Mouse (Mus musculus) monocyte, adult 5-6 weeks (primary cell): ENCODE results near the gene Mapk3. TPM values are rescaled to one million over a fixed set of nuclear protein-coding genes. Genes with fewer than 3 reads are reported as not detected.
"Not testable (repeated sequence)": the region's sequence is repeated elsewhere in the genome, so short reads cannot be mapped to it uniquely, and the experiment has no call there.

ENCODE experiments used
- ATAC-seq: fragments of 153-309, 156-312 bp; replicated peaks from 2 replicates; pipeline ENCODE4 v1.8.0; 2017; ENCODE audit warnings: mild to moderate bottlenecking; ENCODE audit not compliant: low TSS enrichment, insufficient number of reproducible peaks, severe bottlenecking, poor library complexity, low FRiP score
- total RNA-seq: library from RNA; stranded (forward); fragments of 200-1000, 200-491, 200-594 nt; gene quantifications from 3 replicates; pipeline ENCODE4 v1.2.3, GENCODE M21; 2017

Mapk3 gene
- total RNA-seq, 1 experiment from 2014 or later = 55.3 TPM

- ATAC-seq = not testable (repeated sequence)
Measured at GRCm38 (mm10) chr7:126779101-126779500, 19.7 kb downstream of the Mapk3 start.

- peak; percentile 59 for ATAC-seq
Measured at GRCm38 (mm10) chr7:126779983-126780970, 20.9 kb downstream of the Mapk3 start.

DNA sequence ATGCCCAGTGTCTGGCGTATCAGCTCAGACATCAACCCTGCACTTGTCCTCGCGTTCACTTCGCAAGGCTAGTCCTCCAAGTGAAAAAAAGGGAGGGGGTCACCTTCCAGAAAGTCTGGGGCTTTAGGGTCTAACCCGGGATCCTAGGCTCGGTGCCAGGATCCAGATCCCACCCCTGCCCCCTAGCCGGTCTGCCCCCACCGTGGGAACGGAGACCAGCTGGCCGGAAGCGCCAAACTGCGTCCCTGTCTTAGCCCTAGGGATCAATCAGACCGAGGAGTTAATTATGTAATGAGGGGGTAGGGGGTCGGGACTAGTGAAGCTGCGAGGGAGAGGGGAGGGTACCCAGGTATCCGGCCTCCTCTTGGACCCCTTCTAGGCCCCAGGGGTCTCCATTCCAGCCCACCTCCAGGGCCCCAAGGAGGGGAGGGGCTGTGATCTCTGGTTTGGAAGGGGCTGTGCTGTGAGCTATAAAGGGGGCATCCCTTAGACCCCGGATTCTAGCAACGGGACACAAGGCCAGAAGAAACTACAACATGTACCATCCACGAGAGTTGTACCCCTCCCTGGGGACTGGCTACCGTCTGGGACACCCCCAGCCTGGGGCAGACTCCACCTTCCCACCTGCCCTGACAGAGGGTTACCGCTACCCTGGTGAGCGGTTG, 21.7 kb downstream of the Mapk3 start, which contains the start of gene Tbx6:
Tbx6 (plus strand) TSS at position 513 of the 665 bp plus-strand sequence.
- no peak for ATAC-seq

DNA sequence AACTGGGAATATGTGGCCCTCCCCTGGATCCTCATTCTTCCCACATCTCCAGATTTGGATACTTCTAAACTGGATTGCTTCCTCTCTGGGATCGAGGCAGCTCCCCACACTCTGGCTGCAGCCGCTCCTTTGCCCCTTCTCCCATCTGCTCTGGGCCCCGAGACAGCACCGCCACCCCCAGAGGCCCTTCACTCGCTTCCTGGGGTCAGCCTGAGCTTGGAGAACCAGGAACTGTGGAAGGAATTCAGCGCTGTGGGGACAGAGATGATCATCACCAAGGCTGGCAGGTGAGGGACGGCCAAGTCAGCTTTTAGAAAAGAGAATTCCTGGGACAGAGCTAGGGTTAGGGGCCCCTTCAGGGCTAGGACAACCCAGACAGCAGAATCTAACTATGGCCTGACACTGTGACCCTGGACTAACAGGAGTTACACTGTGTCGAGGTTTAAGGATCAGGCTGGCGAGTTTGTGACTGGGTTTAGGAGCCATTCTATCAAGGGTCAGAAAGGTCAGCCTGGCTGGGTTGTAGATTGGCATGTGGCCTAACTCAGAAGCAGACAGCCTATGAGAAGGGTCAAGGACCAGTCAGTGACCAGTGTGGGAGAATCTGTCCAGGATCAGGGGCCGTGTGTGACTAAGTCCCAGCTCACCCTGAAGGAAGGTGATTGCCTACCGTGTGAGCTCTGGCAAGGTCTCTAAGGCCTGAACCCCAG, 22.4 kb downstream of the Mapk3 start:
- no peak for ATAC-seq

DNA sequence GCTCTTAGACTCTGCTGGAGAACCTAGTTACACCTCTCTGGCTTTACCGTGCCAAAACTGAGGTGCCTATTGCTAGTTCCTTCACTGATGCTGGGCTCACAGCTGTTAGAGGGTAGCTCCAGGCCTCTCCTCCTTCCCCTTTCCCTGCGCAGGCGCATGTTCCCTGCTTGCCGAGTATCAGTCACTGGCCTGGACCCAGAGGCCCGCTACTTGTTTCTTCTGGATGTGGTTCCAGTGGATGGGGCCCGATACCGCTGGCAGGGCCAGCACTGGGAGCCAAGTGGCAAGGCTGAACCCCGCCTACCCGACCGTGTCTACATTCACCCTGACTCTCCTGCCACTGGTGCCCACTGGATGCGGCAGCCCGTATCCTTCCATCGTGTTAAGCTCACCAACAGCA, 23.3 kb downstream of the Mapk3 start:
- no peak for ATAC-seq

GRCm38 (mm10) chr7:126784469-126784868, 25.1 kb downstream of the Mapk3 start:
- no peak for ATAC-seq

- ATAC-seq = no peak
Measured at GRCm38 (mm10) chr7:126785056-126785455, 25.7 kb downstream of the Mapk3 start.

- no peak for ATAC-seq
Measured at GRCm38 (mm10) chr7:126786142-126786541, 26.7 kb downstream of the Mapk3 start.

DNA sequence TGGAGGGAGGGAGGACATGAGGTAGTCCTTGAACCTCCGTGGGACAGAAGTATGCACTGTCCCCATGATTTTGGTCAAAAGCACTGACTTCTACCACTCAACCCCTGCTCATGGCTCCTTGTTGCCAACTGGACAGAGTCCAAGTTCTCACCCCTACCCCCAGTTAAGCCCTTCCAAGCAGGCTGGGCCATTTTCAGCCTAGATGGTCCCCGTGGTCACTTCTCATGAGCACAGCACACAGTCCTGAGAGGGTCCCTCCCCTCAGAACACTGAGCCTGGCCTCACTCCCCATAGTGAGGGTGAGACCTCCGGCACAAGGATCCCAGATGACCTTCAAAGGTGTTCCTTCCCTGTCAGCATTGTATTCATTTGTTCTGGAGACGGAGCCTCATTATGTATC, 29.7 kb downstream of the Mapk3 start:
- no peak for ATAC-seq

DNA sequence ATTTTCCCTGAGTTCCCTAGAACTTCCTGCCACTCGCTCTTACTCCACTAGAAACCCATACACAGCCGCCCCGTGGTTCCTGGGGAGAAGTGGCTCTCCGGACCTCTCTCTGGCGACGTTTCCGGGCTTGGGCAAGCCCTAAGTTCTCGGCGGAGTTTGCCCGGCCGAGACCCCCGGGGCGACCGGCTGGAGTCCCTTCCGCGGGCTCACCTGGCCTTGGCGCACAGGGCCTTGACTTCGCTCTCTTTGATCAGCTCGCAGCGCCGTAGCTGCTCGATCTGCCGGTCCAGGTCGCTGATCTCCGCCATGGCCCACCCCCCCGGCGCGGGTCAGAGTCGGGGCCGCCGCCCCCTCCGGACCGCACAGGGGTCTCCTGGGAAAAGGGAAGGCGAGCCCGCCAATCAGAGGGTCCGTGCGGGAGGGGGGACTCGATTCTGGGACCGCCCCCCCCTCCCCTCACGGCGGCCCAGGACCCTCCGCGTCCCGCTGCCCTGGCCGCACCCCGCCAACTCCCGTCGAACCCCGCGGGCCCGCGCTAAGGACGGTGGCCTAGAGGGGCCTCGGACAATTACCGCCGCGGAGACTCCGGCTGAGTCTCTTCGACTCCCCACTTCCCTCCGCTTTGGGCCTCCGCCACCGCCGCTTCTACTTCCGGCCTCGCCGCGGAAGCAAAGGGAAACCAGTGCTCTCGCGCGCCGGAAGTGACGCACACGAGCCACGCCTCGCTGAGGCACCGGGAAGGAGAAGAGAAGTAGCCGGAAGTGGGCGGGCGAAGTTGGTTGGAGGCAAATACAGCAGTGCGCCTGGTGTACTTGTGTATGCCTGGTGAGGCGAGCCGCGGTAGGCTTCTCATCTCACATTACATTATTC, 32.7 kb downstream of the Mapk3 start, which contains the start of gene Ppp4c:
Ppp4c (minus strand) TSS at position 646 of the 870 bp plus-strand sequence.
- ATAC-seq = peak; percentile 91

DNA sequence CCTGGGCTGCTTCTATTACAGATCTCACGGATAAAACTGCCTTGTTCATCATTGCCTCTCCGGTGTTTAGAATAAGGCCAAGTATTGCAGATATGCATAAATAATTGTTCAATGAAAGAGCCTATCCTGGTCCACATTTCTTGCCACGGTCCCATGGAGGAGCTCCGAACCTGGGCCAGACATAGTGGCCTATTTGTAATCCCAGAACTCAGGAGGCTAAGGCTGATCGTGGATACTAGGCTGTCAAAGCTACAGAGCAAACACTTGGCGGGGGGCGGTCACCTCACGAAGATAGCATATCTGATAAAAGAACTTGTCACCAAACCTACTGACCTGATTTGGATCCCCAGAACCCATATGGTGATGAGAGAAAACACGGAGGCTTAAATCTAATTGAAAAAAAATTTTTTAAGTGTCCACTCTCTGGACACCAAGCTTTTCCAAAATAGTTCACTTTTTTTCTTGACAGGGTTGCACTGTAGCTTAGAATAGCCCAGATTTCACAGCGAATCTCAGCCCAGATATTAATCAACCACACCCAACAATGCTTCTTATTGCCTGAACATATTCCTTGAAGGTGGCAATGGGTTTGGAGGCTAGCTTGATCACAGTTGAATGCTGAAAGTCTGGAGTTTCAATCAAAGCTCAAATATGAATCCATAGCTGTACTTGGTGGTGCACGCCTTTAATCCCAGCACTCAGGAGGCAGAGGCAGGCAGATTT, 33.5 kb downstream of the Mapk3 start:
- no peak for ATAC-seq

DNA sequence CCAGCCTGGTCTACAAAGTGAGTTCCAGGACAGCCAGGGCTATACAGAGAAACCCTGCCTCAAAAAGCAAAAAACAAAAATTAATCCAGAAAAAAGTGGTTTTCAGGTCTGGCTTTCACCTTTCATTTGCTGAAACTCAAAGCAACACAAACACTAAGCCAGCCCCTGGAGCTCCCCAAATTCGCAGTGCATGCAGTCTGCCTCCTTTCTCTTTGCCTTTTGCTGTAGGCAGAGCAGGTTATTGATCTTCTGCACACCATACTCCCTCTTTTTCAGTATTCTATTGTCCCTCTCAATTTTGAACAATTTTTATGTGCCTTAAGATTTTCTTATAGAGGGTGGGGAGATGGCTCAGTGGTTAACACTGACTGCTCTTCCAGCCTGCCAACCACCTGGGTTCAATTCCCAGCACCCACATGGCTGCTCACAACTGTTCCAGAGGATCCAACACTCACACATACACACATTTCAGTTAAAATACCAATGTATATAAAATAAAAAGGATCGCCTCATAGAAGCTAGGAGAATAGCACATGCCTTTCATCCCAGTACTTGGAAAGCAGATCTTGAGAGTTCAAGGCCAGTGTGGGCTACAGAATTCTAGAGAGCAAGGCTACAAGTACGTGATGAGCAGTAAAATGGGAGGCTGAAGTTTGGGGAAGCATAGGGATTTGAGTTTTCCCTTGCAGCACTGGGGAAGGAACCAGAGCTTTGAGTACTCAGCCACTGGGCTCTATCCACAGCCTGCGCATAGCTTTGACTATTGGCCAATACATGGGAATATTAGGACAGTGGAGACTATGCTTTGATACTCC, 34.3 kb downstream of the Mapk3 start:
- ATAC-seq = no peak

DNA sequence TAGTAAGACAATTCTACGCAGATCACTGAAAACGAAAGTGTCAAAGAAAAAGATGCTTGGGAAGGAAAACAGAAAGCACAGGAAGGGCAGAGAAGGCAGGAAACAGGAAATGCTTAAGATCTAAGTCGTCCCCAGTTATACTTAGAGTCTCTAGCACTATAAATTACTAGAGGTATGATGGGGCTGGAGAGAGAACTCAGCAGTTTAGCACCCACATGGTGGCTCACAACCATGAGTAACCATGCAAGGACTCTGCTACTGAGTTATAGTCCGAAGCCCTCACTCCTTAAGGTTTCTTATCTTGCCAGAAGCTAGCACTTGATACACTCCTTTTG, 34.8 kb downstream of the Mapk3 start:
- no peak for ATAC-seq

- no peak for ATAC-seq
Measured at GRCm38 (mm10) chr7:126795387-126796317, 36.3 kb downstream of the Mapk3 start.

GRCm38 (mm10) chr7:126796350-126796932, 37.0 kb downstream of the Mapk3 start:
- no peak for ATAC-seq
